Mouse (Mus musculus) ovary, adult 10 weeks (tissue): ENCODE results near the gene Cyb5d2. TPM values are rescaled to one million over a fixed set of nuclear protein-coding genes. Genes with fewer than 3 reads are reported as not detected.

ENCODE experiments used
- polyA plus RNA-seq: library from polyadenylated mRNA; stranded (reverse); fragments of 350-450 nt; fragmentation: Illumina TruSeq; extraction: RNeasy Lipid Tissue Mini Kit (QIAGEN cat#74804); gene quantifications from one replicate; pipeline ENCODE4 v1.2.3, GENCODE M21; 2014

Cyb5d2 gene
- polyA plus RNA-seq, result 11.3 TPM

GRCm38 (mm10) chr11:72795455-72796295, at the start of gene Cyb5d2, which contains the start of gene Zzef1:
TSS of gene Cyb5d2 (minus strand) at chr11:72796142.
TSS of gene Zzef1 (plus strand) at chr11:72796226.

Other genes with a start within 250 kb of the Cyb5d2 start
- not detected for gene Spns3, start 245.6 kb downstream of the Cyb5d2 start, polyA plus RNA-seq
- gene Ube2g1, start 188.9 kb downstream of the Cyb5d2 start, polyA plus RNA-seq, result 211 TPM
- 56.6 TPM for gene Ankfy1, start 106.1 kb downstream of the Cyb5d2 start, polyA plus RNA-seq
- gene Zzef1, start 84 bp upstream of the Cyb5d2 start, polyA plus RNA-seq, result 10.9 TPM
- 5.1 TPM for gene Atp2a3, start 165.0 kb upstream of the Cyb5d2 start, polyA plus RNA-seq
- gene P2rx1, start 203.0 kb upstream of the Cyb5d2 start, polyA plus RNA-seq, result 0.17 TPM
- gene Camkk1, start 222.9 kb upstream of the Cyb5d2 start, polyA plus RNA-seq, result not detected